Mouse (Mus musculus): ENCODE measurements around the gene Atmin.

Gene Atmin

DNA sequence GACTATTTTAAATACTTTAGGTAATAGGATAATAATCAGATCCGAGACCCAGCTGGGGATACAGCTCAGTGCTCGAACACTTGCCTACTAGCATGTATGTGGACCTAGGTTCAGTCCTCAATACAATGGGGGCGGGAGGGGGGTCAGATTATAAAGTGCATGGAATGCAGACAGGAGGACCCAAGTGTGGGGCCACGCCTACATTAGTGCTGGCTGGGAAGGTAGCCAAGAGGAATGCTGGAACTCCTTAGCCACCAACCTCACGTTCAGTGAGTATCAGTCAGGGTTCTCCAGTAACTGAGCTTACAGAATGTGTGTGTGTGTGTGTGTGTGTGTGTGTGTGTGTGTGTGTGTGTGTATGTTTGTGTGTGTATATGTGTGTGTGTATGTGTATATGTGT, 8.2 kb downstream of the Atmin start:
- DNase-seq (ENCODE audit: low spot score): no peak

DNA sequence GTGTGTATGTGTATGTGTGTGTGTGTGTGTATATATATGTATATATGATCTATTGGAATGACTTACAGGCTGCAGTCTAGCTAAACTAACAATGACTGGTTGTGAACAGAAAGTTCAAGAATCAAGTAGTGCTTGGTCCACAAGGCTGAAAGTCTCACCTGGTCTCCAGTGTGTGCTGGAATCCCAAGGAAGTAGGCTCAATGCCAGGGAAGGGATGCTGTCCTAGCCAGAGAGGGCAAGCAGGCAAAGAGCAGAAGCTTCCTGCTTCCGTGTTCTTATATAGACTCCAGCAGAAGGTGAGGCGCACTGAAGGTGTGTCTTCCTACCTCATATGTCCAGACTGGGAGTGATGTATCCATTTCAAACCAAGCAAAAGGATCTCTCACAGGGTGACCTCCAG, 8.6 kb downstream of the Atmin start:
- DNase-seq (ENCODE audit: low spot score): no peak

DNA sequence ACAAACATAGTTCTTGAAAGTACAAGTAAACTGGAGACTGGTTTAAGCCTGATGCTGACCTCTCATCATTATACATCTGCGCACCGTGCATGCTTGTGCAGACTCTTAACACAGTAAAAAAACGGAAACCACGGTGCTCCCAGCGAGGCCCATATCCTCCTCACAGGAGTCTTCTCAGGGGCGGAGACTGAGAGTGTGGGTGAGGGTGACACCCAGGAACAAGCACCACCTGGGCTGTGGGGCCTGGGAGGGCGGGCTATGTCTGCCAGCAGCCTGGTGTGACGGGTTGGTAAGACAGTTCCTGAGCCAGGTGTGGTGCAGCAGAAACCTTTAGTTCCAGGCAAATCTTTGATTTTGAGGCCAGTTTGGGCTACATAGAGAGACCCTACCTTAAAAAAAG, 9.2 kb downstream of the Atmin start:
- DNase-seq (ENCODE audit: low spot score): no peak

DNA sequence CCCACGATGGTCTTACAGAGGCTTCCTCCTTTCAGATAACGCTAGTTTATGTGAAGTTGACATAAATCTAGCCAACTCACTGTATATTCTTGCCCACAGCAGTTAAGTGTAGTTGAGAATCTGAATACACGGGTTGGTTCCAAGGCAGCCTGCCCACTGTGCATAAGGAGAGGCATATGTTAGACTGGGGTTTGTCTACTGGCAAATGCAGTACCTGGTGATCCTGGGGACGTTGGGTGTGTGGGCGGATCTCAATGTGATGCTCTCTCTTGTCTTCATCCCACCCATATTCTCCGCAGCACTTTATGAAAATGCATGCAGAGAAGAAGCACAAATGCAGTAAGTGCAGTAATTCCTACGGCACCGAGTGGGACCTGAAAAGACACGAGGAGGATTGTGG, 11.2 kb downstream of the Atmin start:
- no peak for DNase-seq (ENCODE audit: low spot score)

DNA sequence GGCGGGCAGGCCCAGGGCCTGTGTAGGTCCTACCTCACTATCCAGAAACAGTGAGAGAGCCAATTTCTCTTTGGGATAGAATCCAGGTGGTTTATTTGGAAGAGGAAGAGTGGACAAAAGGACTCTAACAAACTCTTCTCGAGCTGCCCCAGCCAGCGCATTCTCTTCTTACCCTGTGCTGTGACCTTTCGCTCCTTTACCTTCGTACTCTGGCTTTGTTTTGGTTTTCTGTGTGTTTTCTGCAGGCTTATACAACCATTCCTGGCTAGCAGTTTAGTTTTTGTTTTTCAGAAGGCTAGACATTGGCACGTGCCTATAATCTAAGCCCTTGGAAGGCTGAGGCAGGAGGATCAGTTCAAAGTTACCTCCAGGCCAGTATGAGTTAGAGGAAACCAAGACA, 26.3 kb downstream of the Atmin start:
- no peak for DNase-seq (ENCODE audit: low spot score)

DNA sequence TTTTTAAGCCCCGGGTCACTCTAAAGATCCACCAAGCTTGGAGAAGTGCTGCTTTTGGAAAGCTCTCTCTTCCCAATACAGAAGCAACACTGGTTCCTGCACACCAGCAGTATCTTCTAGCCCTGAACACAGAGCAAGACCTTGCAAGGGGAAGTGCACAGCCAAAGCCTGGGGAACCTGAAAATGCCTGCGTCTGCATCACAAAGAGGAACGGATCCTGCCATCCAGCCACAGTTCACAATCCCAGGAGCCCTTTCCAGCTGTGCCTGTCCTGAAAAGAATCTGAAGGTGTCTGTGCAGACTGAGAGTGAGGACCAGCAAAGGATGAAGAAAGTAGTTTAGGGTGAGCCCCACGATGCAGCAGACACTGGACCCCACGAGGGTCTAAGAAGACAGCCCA, 31.9 kb downstream of the Atmin start:
- no peak for DNase-seq (ENCODE audit: low spot score)

DNA sequence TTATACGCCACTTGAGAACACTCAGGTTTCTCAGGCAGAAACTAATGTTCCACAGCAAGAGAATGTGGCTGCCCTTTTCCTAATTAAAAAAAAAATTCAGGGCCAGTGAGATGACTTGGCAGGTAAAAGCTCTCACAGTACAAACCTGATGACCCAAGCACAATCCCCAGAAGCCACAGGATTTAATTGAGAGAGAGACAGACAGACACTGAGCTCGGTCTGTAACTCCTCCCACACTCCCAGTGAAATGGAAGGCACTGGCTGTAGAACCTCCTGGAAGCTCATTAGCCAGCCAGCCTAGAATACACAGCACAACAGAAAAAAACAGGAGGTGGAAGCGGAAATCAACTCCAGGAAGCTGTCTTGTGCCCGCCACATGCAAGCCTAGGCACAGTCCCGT, 32.4 kb downstream of the Atmin start:
- no peak for DNase-seq (ENCODE audit: low spot score)

DNA sequence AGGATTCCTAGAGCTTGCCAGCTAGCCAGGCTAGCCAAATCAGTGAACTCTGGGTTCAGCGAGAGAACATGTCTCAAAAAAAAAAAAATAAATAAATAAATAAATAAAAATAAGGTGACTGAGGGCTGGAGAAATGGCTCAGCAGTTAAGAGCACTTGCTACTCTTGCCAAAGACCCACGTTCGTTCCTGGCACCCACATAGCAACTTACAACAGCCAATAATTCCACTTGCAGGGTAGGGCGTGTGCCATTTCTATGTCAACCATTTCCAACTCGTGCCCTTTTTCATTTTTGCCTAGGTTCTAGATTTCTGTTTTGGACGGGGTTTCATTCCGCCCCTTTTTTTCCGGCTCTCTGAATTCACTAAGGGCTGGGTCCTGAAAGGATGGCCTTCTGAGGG, 34.9 kb downstream of the Atmin start:
- DNase-seq (ENCODE audit: low spot score): no peak

DNA sequence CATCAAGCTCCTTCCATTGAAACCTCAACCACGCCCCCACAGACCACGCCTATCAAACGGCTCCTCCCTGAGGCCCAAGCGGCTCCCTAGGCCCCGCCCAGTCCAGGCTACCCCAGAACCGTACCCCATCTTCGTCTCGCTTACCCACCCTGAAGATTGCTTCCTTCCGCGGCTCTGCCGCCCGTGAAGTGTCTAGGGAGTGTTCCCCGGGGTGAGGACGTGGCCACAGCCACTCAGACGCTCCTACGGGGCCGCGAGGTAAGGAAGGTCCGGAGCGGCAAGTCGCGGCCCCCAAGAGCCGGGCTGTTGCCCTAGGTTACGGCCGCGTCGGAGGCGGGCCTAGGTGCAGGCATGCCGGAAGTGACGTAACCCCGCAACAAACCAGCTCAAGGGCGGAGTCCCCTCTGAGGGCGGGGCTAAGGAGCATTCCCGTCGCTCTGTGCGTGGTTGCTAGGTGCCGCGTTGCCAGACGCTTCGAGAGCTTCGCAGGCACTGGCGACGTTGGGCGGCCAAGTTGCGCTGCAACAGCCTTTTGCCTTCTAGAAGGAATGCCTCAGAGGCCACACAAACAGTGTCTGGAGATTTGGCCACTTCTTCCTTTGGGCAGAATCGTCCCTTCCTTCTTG, 35.6 kb downstream of the Atmin start, which contains the start of gene 1700030J22Rik:
Gene 1700030J22Rik (minus strand): TSS at position 329 of the 626 bp plus-strand sequence.
- peak; percentile 95 for DNase-seq (ENCODE audit: low spot score)

DNA sequence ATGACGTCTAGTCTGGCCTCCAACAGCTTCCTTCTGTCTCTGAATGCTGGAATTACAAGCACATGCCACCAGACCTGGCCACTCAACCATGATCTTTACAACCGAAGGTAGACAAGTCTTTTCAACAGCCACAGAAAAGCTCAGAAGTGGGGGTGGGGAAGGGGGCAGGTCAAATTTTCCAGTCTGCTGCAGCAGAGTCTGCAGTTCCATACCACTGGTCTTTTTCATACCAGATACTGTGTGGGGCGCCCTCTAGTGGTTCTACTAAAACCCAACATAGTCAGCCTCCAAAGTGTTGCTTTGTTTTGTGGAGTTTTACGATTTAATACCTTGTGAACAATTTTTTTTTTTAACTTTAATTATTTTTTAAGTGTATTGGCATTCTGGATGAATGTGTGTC, 36.9 kb downstream of the Atmin start:
- DNase-seq (ENCODE audit: low spot score): peak; percentile 55

DNA sequence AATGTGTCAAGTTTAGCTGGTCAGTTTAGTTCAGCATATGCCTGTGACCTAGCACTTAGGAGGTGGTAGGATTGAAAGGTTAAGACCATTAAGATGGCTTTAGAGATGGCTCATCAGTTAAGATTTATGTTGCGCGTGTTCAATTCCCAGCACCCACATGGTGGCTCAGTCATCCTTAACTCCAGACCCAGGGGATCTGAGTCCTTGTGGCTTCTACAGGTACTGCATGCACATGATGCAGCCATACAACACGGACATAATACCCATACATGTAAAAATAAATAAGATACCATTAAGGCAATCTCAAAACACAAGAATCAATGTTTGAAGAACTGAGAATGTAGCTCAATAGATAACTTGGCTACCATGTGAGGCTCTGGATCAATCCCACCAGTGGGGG, 46.6 kb downstream of the Atmin start:
- DNase-seq (ENCODE audit: low spot score): no peak

DNA sequence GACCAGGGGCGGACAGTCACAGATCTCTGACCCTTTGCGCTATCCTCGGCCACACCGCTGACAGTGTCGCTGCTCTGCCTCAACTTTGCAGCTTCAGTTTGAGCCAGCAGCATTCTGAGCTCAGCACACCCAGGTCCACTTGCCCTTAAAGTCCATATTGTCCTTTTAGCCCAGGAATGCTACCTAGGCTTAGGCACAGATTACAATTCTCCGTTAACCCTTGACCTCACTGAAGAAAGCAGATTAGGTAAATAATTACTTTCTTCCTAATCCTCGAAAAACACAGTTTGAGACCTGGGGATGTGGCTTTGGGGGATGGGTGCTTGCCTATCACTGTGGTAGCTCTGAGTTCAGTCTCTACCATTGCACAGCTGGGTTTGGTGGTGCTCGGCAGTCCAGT, 48.0 kb downstream of the Atmin start:
- DNase-seq (ENCODE audit: low spot score): no peak

DNA sequence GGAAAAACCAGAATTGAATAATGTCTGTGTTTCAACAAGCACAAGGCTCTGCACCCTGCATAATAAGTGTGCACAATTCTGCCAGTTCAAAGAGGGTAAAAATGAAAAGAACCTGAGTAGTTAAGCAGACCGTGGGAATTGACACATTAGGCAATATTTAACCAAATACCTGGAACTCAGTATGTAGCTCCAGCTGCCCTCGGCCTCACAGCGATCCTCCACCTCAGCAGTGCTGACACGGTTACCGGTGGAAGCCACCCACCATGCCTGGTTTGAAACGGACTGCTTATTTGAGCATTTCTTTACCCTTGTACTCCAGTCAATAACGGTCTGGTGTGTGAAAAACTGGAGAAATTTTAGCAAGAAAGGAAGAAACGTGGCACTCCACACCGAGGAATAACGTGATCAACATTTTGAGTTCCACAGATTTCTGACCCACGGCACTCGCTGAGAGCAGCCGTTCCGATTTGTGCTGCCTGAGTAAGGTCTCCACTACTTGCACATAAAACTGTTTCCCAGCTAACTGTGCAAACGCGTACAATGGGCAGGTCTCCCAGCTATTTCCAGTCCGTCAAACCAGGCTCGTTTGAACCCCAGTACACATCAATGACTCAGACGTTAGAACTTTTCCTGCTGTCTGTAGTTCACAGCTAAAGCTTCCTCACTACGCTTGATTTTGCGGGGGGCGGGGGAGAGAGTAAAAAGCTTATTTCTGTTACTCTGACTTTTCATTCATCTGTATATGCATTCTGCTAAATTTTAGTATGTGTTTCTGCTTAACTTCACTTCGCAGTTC, 49.2 kb downstream of the Atmin start:
- no peak for DNase-seq (ENCODE audit: low spot score)

DNA sequence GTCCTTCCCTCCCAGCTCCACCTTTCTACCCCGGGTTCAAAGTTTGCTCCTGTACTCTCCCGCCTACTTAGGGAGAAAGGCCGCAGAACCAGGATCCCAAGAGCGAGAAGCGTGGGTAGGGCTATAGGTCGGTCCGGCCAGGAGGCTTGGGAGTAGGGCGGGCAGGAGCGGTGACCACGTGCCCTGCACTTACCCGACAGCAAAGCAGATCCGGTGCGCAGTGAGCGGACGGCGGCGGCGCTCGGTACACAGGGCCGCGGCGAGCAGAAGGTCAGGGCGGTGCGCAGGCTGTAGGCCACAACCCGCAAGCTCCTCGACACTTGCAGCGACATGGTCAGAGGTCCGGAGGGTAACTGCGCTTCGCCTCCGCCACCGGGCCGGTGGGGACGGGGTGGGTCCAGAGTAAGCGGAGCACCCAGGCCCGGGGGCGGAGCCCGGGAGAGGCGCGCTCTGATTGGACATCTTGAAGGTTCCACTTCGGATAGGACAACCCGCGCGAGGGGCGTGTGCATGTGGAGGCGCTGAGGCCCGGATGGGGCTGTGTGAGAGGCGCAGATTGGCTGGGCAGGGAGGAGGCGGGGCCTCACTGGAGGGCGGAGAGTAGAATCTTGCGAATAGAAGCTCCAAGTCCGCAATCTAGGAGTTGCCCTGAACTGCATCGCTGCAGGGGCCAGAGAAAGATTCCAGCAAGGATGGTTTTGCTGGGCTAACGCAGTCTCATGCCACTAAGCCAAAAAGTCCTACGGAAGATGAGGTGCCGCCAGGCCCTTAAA, 50.1 kb downstream of the Atmin start, which contains the start of gene Gcsh:
Gene Gcsh (minus strand): TSS at position 443 of the 773 bp plus-strand sequence.
- peak; percentile 94 for DNase-seq (ENCODE audit: low spot score)

DNA sequence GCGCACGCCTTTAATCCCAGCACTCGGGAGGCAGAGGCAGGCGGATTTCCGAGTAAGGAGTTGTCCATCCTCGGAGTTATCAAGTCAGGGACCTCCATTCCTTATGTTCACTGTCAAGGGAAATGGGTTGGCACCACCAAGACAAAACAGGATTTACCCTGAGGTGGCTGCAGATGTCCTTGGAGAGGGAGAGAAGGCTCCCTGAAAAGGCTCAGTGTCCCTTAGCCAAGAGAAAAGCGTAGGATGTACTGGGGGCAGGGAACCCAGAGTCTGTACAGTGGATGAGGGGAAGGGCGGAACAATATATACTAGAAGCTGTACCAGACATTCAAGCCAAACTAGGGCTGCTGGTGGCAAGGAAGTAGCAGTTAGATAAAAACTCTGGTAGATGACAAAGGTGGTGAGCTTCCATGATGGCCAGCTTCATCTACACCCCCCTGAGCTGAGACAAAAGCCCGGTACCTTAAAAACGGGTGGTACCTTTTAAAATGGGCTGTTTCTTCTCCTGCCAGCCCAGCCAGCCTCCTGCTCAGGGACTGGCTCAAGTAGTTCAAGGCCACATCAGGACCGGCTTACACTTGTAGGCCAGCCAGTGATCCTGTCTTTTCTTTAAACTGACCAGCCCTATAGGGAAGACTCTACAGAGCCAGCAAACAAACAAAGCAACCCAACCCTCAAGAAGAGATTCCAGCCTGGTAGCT, 51.0 kb downstream of the Atmin start:
- no peak for DNase-seq (ENCODE audit: low spot score)

Data from ovary, postnatal 14 days (tissue).